8 mouse cellular contexts compared by ENCODE assay signal in genomic region chr19:11965023-11965942, GRCm38 (mm10). TPM values are rescaled to one million over a fixed set of nuclear protein-coding genes. Genes with fewer than 3 reads are reported as not detected.
DNase-seq lines count a peak whose midpoint lies in the region; ATAC-seq lines count a peak whose summit lies in the region.

TSS of gene Osbp (plus strand) at chr19:11965941.

- DNase-seq in CD4-positive, CD25-positive, alpha-beta regulatory T cell, adult 2 months (ENCODE audit: low read depth, low spot score) = peak; percentile 99
- DNase-seq in fat pad, adult 2 months (ENCODE audit: extremely low read depth, low read depth, low spot score) = peak; percentile 99
- peak; percentile 99 for DNase-seq in kidney, postnatal 10 days
- peak; percentile 99 for DNase-seq in natural killer cell, adult 2 months (ENCODE audit: low spot score in 2 of 2)

- peak; percentile 93 for ATAC-seq in heart, embryonic 13.5 days (ENCODE audit: extremely low read depth, insufficient number of reproducible peaks, low FRiP score, low TSS enrichment)
- ATAC-seq in liver, embryonic 12.5 days = peak; percentile 95
- ATAC-seq in stomach, embryonic 15.5 days (ENCODE audit: insufficient read depth, low FRiP score, low read depth) = peak; percentile 96

- peak within 1 kb of the TSS; percentile 22; the same call in 1 of the 2 replicates for H3K27ac ChIP-seq in brown adipose tissue, adult 24 weeks (replicated peaks; ENCODE audit: low read depth, low read length)
- peak within 1 kb of the TSS; percentile 87 for H3K27ac ChIP-seq in heart, embryonic 13.5 days (replicated peaks)
- peak within 1 kb of the TSS; percentile 89 for H3K27ac ChIP-seq in liver, embryonic 12.5 days
- peak within 1 kb of the TSS; percentile 89 for H3K27ac ChIP-seq in stomach, embryonic 15.5 days

- H3K4me2 ChIP-seq in heart, embryonic 13.5 days = peak within 1 kb of the TSS; percentile 83
- H3K4me2 ChIP-seq in liver, embryonic 12.5 days = peak within 1 kb of the TSS; percentile 94
- H3K4me2 ChIP-seq in stomach, embryonic 15.5 days = peak within 1 kb of the TSS; percentile 69

- under 1% methylated on average over 59 of the region's 59 CpGs for WGBS in heart, embryonic 13.5 days
- under 1% methylated on average over 43 of the region's 59 CpGs for WGBS in liver, embryonic 12.5 days (ENCODE audit: insufficient replicate concordance)
- under 1% methylated on average over 59 of the region's 59 CpGs for WGBS in stomach, embryonic 15.5 days

- no peaks in the 10 kb centered on the region for H3K9me3 ChIP-seq in heart, embryonic 13.5 days
- peaks cover 5% of the 10 kb centered on the region; the same call in 1 of the 2 replicates for H3K9me3 ChIP-seq in liver, embryonic 12.5 days (replicated peaks)
- H3K9me3 ChIP-seq in stomach, embryonic 15.5 days = no peaks in the 10 kb centered on the region

- H3K4me3 ChIP-seq in brown adipose tissue, adult 24 weeks (ENCODE audit: insufficient read depth, low read depth, low read length) = peak within 1 kb of the TSS; percentile 90
- H3K4me3 ChIP-seq in heart, embryonic 13.5 days = peak within 1 kb of the TSS; percentile 94
- H3K4me3 ChIP-seq in liver, embryonic 12.5 days = peak within 1 kb of the TSS; percentile 93
- H3K4me3 ChIP-seq in stomach, embryonic 15.5 days (replicated peaks) = peak within 1 kb of the TSS; percentile 81

- 0 out of 2 replicates have a peak, but pooled peaks cover 5% of the 10 kb centered on the region for H3K27me3 ChIP-seq in heart, embryonic 13.5 days (replicated peaks)
- no peaks in the 10 kb centered on the region for H3K27me3 ChIP-seq in liver, embryonic 12.5 days (replicated peaks)
- no peaks in the 10 kb centered on the region for H3K27me3 ChIP-seq in stomach, embryonic 15.5 days (replicated peaks)

- peaks cover 15% of the 10 kb centered on the region for H3K36me3 ChIP-seq in heart, embryonic 13.5 days
- H3K36me3 ChIP-seq in liver, embryonic 12.5 days = peaks cover 18% of the 10 kb centered on the region
- H3K36me3 ChIP-seq in stomach, embryonic 15.5 days = 0 out of 2 replicates have a peak, but pooled peaks cover 3% of the 10 kb centered on the region

- H3K9ac ChIP-seq in heart, embryonic 13.5 days = peak within 1 kb of the TSS; percentile 99
- peak within 1 kb of the TSS; percentile 88 for H3K9ac ChIP-seq in liver, embryonic 12.5 days
- peak within 1 kb of the TSS; percentile 83 for H3K9ac ChIP-seq in stomach, embryonic 15.5 days

- peaks cover 5% of the 10 kb centered on the region; the same call in 1 of the 2 replicates for H3K4me1 ChIP-seq in brown adipose tissue, adult 24 weeks (ENCODE audit: control insufficient read depth, insufficient read depth, insufficient read length, low read length)
- H3K4me1 ChIP-seq in heart, embryonic 13.5 days = peaks cover 33% of the 10 kb centered on the region
- peaks cover 35% of the 10 kb centered on the region for H3K4me1 ChIP-seq in liver, embryonic 12.5 days
- H3K4me1 ChIP-seq in stomach, embryonic 15.5 days = peaks cover 14% of the 10 kb centered on the region; the same call in 1 of the 2 replicates

RNA-seq across cellular contexts. Expression of gene Osbp, which starts in this region (rescaled TPM):
- polyA plus RNA-seq in brown adipose tissue, adult 24 weeks (2012; ENCODE audit: insufficient read depth, insufficient read length, missing spikeins) = 25.1 and 31.0 TPM in 2 replicates
- 4.2 and 4.8 TPM in 2 replicates for polyA plus RNA-seq in heart, embryonic 13.5 days (2015; fragmentation: Nextera tagmentation; extraction: Ambion mirVana)
- polyA plus RNA-seq in liver, embryonic 12.5 days (2016; fragmentation: Nextera tagmentation; extraction: Ambion mirVana) = 2.8 and 3.0 TPM in 2 replicates
- 4.9 and 5.0 TPM in 2 replicates for polyA plus RNA-seq in stomach, embryonic 15.5 days (2015; fragmentation: Nextera tagmentation; extraction: Ambion mirVana)

Comparison
In these comparisons a context has a peak if more than half of its experiments do, and no peak if none do; other contexts are left out.
1. Peak in every context shown above with its lines: DNase-seq, ATAC-seq, H3K4me3 ChIP-seq and H3K27ac ChIP-seq.
2. H3K27ac ChIP-seq: peak in every context shown above with its lines; median percentile 89 in liver, embryonic 12.5 days; 89 in stomach, embryonic 15.5 days; 87 in heart, embryonic 13.5 days; 22 in brown adipose tissue, adult 24 weeks.